Mouse (Mus musculus) thymus, postnatal 25 days (tissue): ENCODE data around the gene Faap20.
A peak's percentile ranks its signal among the peaks of the same experiment; 100 is the strongest.

Source experiments
- DNase-seq: peaks from one replicate; pipeline ENCODE4 v3.0.0; 2022

The Faap20 gene

GRCm38 (mm10) chr4:155290045-155290444 lies 40.4 kb downstream of the Faap20 start:
- DNase-seq = no peak

- no peak for DNase-seq
Measured at GRCm38 (mm10) chr4:155292863-155293262, 43.3 kb downstream of the Faap20 start.

GRCm38 (mm10) chr4:155294381-155294780 lies 44.8 kb downstream of the Faap20 start:
- no peak for DNase-seq

- DNase-seq = no peak
Measured at GRCm38 (mm10) chr4:155295026-155295590, 45.5 kb downstream of the Faap20 start.

- no peak for DNase-seq
Measured at GRCm38 (mm10) chr4:155295996-155296395, 46.4 kb downstream of the Faap20 start.

GRCm38 (mm10) chr4:155297057-155297456 lies 47.5 kb downstream of the Faap20 start:
- peak; percentile 21 for DNase-seq

GRCm38 (mm10) chr4:155298826-155299225 lies 49.2 kb downstream of the Faap20 start:
- DNase-seq = no peak

GRCm38 (mm10) chr4:155300421-155301097 lies 51.0 kb downstream of the Faap20 start:
- no peak for DNase-seq

GRCm38 (mm10) chr4:155301098-155301447 lies 51.5 kb downstream of the Faap20 start:
- no peak for DNase-seq

- no peak for DNase-seq
Measured at GRCm38 (mm10) chr4:155301965-155302364, 52.4 kb downstream of the Faap20 start.

GRCm38 (mm10) chr4:155304508-155305096 lies 55.0 kb downstream of the Faap20 start:
- no peak for DNase-seq

GRCm38 (mm10) chr4:155305531-155306031 lies 56.0 kb downstream of the Faap20 start:
- no peak for DNase-seq
